Mouse (Mus musculus) A20 (cell line): ENCODE measurements around the gene Tnni2.

Source experiments
- DNase-seq: peaks from one replicate; pipeline ENCODE4 v3.0.0-alpha.2; 2011; ENCODE audit warnings: low read depth, low spot score

Tnni2 gene

DNA sequence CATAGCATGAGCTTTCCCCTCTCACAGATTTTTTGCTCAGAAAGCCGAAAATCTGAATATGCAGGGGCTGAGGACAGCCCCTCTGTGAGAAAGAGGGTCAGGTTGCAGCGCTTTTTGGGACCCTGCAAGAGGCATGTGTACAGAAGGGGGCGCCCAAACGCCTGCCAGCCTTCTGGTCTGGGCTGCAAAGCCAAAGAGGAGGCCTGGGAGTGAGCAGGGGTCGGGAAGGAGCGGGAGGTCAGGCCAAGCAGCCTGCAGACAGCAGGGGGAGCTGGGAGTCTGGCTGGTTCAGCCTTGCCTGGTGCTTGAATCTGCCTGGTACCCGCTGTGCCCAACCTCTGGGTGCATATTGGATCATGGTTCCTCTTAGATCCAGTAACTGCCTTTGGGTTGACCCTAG is 13.4 kb upstream of the Tnni2 start:
- DNase-seq, result peak; percentile 36

DNA sequence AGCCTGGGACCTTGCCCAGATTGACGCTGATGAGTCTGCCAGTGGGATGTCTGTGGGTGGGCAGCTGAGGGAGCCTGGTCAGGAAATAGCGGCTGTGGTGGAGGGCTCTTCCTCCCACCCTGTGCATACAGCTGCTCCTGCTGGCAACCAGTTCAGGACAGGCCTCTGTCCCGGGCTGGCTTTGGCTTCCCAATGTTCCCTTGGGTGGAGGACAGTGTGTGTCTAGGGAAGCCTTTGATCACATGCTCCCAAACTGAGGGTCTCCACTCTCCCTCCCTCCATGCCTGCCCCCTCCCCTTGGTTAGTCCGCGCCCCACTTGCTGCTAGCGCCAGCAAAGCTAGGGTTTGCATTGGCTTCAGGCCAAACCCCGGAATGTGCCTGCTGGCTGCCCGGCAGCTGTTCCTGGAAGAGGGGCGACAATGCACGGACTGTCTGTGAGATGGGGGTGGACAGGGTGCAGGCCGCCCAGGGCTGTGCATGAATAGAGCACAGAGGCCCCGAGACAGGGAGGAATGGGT is 11.4 kb upstream of the Tnni2 start:
- no peak for DNase-seq

DNA sequence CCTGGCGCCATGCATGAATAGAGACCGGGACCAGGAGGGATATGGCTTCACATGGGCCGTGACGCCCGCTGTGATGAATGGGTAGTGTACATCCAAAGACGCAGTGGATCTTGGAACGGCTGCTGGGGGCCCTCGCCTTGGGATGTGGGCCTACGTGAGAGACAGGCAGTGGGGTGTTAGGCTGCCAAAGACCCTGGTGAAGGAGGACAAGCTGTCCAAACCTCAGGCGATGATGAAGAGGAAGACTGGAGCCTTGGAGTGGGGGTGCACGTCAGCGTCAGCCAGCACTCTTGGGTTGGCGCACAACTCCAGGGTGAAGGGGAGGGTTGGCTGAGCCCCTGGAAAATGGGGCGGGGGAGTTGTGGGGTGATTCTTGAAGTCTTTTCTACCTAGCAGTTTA is 10.5 kb upstream of the Tnni2 start:
- DNase-seq, result no peak

DNA sequence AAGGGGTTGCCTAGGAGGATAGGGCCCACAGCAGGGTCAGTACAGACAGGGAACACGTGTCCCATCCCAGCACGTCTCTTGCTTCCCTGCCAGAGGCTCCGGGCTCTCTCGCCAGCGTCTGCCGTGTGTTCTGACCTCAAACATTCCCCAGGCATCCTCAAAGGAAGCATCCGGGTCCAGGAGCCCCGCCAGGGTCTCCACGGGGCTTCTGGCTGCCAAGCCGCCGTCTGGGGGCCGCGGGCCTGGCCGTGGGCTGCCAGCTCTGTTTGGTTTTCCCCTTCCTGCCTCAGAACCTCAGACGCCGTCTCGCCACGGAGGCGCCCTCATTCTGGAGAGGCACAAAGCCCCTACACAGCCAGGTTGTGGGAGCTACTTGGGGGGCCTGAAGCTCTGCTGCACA is 8.0 kb upstream of the Tnni2 start:
- DNase-seq, result no peak

DNA sequence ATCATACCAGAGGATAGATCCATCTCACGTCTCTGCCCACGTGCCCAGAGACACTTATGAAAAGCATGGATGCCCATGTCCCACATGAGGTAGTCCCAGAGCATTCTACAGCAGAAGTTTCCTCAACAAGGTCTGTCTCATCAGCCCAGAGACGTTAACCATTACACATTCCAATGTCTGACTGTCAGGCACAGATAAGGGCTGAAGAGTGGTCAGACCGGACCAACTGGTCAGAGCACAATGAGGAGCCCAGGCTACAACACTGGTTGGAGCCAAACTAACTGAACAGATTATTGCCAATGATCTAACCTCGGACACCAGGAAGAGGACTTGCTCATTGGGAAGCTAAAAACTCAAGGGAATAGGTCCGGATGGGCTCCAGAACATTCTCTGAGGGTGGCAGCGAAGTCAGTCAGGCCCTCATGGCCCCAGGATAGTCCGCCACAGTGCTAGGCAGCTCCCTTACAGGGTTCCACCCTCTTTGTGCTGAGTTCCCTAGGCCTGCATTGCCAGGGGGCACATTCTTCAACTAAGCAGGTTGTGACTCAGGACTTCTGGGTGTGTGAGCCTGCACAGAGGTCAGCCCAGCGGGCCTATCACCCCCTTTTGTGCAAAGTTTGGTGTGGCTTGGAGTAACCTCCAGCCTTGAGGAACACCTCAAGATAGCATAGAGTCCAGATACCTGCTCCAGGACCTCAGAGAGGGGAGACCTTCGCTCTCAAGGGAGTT is 7.3 kb upstream of the Tnni2 start, which contains the start of gene Syt8:
Gene Syt8, plus strand, starts transcription at position 714 of the 729 bp plus-strand sequence.
- no peak for DNase-seq

DNA sequence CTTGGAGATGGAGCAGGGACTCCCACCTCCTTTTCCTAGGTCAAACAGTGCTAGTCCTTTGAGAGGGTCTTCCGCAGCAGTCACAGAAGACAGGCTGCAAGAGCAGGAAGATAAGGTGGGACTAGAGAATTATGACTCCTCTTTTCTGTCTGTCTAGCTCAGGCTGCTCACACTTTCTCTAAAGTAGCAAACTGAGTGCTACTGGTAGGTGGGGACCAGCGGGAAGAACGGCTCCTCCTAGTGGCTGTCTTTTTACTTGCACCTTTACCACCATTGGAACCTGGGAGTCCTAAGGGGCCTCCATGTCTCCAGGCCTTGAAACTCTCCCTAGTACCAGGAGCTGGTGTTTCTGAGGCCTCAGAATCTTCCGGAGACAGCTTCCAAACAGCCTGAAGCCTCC is 6.1 kb upstream of the Tnni2 start:
- DNase-seq, result peak; percentile 67

DNA sequence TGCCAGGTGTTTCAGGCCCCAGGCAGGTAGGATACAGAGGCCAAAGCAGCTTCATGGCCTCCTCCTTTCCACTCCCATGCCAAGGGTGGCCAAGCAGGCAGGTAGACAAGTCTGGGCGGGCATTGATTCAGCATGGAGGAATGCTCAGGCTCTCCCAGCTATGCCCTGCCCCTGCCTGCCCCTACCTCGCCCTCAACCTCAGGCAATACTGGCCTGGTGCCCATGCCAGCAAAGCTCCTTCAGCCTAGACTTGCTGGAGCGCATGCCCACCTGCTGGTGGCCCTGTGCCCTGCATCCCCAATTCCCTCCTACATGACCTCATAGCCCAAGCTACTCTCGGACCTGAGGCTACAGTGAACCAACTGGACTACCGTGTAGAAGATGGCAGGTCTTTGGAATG is 4.3 kb upstream of the Tnni2 start:
- no peak for DNase-seq

DNA sequence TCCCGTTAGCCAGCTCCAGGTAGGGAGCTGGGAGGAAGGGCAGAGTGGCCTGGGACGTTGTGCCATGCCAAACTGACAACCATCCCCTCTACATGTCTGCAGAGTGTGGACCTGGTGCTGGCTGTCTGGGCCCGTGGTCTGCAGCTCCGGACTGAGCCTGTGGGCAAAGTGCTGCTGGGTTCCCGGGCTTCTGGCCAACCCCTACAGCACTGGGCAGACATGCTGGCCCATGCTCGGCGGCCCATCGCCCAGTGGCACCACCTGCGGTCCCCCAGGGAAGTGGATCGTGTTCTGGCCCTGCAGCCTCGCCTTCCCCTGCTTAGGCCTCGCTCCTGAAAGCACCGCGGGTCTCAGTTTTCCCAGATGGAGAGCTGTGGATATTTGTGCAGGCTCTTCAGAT is 1.6 kb upstream of the Tnni2 start:
- no peak for DNase-seq

DNA sequence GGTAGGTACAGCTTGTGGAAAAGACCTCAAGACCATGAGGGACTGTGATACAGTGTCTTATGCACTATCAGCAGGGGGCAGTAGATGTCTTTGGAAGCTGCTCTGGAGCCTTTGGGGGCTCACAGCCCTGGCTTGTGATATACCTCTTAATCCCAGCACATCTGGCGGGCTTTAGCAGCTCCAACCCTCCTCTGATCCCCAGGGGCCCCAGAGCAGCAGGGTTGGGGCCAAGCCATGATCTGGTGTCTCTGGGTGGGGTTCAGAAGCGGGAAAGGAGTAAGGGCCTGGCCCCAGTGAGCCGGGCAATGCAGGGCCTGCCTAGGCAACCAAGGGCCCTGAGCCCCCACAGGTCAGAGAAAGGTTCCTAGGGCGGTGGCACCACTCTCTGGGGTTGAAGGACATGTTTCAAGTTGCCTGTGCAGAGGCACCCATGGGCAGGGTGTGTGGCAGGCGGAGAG is 922 bp upstream of the Tnni2 start:
- peak; percentile 85 for DNase-seq

DNA sequence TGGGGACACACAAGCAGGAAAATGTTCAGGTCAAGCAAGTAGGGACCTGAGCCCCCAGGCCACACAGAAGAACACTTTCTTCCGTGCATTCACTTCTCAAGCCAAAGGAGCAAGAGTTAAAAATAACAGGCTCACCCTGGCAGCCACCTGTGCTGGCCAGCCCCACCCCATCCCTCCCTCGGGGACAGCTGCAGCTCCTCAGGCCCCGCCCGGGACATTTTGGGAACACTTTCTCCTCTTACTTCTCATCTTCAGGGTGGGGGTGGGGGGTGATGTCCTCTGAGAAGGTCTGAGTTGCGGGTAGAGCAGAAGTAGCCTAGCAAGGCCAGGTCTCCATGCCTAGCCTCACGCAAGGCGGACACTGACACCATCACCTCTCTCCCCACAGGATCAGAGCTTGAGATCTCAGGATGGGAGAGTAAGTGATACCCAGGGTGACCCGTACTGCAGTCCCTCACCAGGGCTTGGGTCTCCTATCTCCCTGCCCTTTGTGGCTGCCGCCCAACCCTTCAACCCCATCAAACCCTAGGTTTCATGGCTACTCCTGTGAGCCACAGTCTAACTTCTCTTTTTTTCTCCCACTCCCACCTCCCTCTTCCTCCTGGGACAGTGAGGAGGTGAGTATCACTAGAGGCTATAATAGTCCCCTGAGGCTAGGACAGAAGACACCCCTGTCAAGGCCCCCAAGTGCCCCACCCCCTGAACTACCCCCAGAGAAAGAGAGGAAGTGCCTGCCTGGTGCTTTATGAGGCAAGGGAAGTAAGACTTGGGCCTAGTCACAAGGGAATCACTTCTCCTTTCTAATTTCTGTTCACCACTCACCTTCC is 686 bp downstream of the Tnni2 start:
- DNase-seq, result peak; percentile 91

DNA sequence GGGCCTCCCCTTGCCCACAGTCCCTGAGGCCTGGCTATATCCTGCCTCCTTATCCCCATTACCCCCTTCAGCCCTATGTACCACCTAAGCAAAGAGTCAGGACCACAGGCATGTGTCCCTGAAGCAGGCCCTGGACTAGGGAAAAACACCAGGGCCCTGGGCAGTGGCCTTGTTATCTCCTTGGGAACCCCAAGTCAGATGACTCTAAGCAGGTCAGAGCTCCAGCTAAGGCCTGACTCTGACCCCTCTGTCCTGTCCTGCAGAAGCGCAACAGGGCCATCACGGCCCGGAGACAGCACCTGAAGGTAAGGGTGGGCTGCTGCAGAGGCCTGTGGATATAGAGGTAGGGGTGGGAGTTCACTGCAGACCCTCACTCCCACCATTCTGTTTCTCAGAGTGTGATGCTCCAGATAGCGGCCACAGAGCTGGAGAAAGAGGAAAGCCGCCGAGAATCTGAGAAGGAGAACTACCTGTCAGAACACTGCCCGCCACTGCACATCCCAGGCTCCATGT is 1.4 kb downstream of the Tnni2 start:
- DNase-seq, result no peak

DNA sequence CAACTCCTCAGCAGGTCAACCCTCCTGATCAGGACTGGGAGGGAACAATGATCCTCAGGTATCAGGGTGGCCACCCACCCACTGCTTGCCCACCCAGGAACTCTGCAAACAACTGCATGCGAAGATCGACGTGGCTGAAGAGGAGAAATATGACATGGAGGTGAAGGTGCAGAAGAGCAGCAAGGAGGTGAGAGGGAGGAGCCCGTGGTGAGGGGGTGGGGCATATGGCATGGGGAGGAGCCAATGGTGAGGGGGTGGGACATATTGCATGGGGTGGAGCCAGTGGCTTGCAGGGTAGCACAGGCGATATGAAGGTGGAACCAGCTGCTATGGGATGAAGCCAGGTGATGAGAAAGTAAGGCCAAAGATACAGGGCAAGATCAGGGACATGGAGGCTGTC is 1.9 kb downstream of the Tnni2 start:
- DNase-seq, result peak; percentile 49

DNA sequence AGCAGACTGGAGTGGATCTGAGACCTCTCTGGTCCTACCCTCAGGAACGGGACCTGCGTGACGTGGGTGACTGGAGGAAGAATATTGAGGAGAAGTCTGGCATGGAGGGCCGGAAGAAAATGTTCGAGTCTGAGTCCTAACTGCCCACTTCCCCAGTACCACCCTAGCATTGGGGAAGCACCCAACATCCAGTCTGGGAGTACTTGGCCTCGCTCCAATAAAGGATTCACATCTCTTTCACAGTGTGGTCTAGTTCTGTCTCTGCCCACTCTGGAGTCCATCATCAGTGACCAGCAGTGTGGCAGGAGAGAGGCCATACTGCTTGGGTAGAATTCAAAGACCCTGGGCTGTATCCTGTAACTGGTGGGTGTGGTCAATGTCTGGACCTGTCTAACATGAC is 2.6 kb downstream of the Tnni2 start:
- DNase-seq, result no peak

DNA sequence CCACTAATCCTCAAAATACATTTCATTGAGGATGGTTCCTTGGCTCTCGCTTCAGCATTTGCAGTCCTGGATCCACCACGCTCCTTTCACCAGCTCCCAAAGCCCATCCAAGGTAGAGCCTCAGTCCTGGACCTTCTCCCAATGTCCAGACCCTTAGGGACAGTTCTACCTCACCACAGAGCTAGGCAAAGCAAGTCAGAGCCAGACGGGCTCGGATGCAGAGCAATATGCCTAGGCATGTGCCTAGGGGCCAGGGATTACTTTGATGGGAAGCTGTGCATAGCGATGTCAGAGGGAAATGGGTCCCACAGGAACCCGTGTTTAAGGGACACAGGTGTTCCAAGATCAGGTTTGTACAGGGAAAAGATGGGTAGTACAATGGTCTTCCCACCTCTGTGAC is 3.7 kb downstream of the Tnni2 start:
- DNase-seq, result no peak

DNA sequence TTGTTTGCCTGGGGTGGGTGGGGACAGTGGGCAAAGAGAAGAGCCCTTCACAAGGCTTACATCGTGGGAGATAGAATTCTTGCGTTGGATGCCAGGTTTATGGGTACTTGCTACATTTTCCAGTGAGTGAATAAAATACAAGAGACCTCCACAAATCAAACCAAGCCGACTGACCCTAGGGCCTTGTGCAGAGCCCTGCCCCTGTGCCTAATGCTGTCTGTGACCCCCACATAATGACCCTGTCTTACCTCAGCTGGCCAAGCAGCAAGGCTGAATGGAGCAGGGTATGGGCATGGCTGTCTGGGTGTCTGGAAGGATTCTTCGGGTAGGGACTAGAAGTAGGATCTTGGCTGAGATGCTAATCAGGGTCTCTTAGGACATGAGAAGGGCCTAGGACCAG is 4.7 kb downstream of the Tnni2 start:
- no peak for DNase-seq

DNA sequence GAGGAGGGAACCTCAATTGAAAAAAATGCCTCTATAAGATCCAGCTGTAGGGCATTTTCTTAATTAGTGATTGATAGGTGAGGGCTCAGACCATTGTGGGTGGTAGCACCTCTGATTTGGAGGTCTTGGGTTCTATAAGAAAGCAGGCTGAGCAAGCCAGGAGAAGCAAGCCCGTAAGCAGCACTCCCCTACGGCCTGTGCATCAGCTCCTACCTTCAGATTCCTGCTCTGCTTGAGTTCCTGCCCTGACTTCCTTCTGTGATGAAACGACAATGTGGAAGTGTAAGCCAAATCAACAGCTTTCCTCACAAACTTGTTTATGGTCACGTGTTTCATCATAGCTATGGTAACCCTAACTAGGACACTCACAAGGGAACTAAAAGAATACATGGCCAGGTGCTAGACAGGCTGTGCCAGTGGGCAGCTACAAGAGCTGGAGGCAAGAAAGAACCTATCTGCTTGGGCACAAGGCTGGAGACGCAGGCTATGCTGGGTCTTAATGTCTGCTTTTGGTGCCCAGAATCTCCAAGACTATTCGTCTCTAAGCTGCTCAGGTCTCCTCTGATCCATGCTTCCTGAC is 7.5 kb downstream of the Tnni2 start:
- DNase-seq, result no peak

DNA sequence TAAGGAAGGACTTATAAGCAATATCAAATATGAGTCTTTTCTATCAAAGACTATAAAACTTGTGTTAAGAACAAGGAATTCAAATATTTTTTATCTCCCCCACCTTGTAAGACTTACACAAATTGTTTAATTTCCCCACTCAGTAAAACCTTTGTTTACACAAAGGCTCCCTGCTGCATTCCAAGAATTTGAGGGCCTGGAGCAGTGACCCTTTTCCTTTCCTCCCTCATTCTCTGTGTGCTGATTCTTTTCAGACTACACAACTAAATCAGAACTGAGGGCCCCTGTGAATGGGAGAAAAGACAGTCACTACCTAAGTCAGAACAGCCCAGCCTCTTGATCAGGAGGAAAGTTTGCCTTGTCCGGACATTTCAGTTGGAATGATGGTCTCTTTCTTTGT is 13.1 kb downstream of the Tnni2 start:
- no peak for DNase-seq

DNA sequence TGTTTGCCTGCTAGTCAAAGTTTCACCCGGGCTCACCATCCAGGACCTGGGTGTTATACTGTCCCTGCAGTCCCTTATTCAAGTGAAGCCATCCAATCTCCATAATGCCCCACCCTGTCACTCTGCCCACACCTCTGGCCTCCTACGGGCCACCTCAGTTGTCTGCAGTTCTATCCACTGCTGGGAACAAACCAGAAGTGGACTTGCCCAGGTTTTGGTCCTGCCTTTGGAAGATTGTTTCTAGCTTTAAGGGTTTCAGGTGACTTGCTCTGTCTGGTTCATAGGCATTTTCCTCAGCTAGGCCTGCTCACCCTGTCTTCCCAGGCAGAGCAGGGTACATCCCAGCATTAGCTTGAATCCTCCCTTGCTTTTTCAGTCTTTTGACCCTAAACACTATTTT is 13.6 kb downstream of the Tnni2 start:
- no peak for DNase-seq

DNA sequence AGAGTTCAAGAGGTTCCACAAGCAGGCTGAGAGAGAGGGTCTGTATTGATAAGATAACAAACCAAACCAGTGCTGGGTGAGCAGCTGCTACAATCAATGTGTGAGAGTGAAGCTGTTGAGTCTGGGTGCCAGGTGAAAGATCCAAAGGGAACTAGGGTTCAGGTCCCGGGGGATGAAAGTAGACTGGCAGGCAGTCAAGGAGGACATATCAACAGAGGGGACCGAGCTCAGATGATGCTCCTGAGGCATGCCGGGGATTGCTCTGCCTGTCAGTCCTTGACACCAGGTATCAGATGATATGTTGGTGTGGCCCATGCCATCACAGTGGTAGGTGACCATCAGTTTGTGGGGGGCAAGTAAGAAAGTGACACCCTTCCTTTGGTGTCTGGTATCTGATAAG is 15.2 kb downstream of the Tnni2 start:
- no peak for DNase-seq

DNA sequence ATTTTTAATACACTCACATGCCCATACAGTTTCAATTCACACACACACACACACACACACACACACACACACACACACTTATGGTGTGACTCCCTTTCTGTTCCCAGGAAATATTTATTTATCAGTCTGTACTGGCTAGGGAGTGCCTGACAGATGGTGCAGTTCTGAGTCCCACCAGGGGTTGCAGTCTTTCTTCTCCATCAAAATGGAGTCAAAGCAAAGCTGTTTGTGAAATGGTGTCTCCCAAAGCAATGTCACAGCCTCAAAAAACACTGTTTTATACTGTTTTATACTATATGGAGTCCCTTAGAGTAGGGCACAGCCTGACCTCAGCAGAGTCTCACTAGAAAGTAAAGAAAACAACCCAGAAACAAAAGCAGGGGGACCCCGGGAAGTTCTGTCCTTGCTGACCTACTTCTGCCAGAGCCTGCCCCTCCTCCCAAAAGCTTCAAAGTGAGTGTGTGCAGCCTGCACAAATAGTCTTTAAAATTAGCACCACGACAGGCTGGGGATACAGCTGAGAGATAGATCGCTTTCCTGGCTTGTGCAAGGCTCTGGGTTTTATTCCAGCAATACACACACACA is 15.7 kb downstream of the Tnni2 start:
- no peak for DNase-seq

DNA sequence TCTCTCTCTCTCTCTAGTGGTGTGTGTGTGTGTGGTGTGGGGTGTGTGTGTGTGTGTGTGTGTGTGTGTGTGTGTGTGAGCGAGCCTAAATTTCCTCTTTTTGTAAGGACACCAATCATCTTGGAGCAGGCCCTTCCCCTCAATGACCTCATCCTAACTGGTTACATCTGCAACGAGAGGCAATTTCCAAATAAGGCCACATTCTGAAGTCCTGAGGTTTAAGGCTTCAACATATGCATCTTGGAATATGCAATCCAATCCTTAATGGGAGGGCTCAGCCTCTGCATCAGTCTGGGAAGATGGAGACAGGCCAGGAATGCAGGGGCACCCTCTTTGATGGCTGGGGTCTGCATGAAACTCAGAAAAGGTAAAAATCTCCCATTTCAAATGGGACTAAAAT is 16.4 kb downstream of the Tnni2 start:
- no peak for DNase-seq
